Mouse (Mus musculus) stomach, postnatal 0 days (tissue): ENCODE results near the gene Hspbap1.

Source experiments
- CTCF ChIP-seq: IDR thresholded peaks from 2 replicates; pipeline ENCODE4 v1.5.1; 2016; ENCODE audit warnings: antibody characterized with exemption, low read depth, mild to moderate bottlenecking, moderate library complexity
- EP300 ChIP-seq: optimal IDR thresholded peaks from 2 replicates; pipeline ENCODE3; 2016; ENCODE audit warnings: antibody characterized with exemption

- TF ChIP-seq CTCF (no peak), EP300 (no peak)
These were observed 97.6 kb downstream of the Hspbap1 start for GRCm38 (mm10) chr16:35867726-35868125.
